Mouse (Mus musculus): Measurements from ENCODE around the gene Abracl.

Abracl gene

GRCm38 (mm10) chr10:18021576-18022311 lies 1.3 kb downstream of the Abracl start:
- peak in 1 of 2 experiments; percentile 10 for DNase-seq

DNA sequence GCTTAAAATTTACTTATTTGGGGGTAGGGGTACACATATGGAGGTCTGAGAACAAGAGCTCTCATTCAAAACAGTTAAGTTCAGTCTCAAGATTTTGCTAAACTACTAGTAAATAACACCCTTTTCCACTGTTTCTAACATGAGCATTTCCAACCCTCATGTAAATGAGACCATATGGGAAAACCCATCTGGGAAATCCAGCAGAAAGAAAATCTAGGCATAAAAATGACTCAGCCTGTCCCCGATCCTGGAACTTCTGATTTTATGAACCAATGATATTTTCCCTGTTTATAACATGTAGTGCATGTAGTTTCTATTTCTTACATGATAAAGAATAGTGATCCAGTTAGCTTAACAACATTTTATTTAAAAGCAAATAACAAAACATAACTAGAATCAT lies 2.2 kb downstream of the Abracl start:
- no peak for DNase-seq

DNA sequence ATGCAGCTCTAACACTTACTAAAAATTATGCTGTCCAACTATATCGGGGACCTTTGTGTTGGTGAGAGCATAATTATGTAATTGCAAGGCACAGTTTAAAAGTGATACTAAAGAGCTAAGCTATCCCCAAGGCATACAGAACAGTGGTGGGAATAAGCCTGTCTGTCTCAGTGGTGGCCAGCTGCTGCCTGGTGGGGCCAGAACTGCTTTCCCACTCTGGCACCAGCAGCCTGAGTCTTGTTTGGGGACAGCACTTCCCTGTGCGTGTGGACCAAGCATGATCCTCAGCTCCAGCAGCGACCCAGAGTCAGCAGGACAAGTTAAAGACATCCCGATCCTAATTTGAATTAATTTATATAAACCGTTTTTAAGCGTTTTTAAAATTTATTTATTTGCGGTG lies 2.6 kb downstream of the Abracl start:
- DNase-seq, result peak; percentile 24 to 37

DNA sequence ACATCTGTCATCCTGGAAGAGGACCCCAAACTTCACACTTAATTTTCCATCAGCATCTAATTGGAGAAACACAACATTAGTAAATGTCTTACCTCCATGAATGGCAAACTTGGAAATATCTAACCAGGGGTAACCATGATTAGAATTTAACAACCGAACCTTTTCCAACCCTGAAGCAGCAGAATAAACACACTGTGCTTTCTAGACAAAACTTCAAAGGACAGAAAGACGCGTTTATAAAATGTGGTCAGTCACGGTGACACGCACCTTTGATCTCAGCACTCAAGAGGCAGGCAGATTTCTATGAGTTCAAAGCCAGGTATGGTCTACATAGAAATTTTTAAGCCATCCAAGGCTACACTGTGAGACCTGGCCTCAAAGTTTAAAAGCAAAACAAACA lies 11.3 kb downstream of the Abracl start:
- DNase-seq, result no peak

DNA sequence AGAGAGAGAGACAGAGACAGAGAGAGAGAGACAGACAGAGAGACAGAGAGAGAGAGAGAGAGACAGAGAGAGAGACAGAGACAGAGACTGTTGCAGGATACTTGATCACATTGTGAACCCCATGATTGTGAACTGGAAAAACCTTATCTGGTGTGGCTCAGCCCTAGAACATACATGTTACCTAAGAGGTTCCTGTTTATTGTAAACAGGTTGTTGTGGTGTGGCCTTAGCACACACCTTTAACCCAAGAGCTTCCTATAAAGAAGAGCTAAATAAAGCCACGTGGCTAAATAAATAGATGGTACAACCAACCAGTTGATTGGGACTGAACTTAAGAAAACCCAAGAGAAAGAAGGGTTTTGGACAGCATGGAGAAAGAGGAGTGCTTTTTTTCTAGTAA lies 13.3 kb downstream of the Abracl start:
- DNase-seq, result no peak

GRCm38 (mm10) chr10:18008118-18008517 lies 15.0 kb downstream of the Abracl start:
- DNase-seq, result no peak

DNA sequence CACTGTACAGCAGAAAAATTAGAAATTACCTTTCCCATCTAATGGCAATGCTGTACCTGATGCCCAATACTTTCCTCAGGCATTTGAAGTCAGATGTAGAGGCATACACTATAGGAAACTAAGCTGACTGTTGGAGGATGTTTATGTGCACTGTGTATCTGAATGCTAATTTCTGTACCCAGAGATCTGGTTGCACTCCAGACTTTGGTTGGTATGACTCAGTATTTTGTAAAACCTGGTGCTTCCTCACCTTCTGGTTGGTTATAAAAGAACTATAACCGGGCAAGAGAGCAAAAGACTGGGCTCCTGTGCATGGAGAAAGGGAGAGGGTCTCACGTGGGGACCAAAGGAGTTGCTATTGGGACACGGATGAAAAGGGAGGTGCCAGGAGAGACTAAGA lies 15.8 kb downstream of the Abracl start:
- DNase-seq, result no peak

DNA sequence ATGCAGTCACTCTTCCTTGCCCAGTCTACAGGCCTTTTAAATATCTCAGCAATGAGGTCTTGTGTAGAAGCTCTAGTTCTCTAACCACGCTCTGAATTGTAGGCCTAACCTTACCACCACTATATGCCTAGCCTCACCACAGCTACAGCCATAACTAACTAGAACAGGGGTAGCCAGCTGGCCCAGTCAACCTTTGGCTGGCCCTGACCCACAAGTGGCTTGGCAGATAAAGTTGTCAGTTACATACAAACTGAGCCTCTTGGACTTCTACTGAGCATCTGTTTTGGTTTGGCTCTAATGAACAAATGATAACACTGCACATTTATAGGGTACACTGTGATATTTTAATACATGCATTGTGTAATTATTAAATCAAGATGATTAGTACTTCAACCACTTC lies 16.3 kb downstream of the Abracl start:
- DNase-seq, result peak in 1 of 2 experiments; percentile 47

- DNase-seq, result no peak
Measured at GRCm38 (mm10) chr10:18005136-18005955, 17.7 kb downstream of the Abracl start.

DNA sequence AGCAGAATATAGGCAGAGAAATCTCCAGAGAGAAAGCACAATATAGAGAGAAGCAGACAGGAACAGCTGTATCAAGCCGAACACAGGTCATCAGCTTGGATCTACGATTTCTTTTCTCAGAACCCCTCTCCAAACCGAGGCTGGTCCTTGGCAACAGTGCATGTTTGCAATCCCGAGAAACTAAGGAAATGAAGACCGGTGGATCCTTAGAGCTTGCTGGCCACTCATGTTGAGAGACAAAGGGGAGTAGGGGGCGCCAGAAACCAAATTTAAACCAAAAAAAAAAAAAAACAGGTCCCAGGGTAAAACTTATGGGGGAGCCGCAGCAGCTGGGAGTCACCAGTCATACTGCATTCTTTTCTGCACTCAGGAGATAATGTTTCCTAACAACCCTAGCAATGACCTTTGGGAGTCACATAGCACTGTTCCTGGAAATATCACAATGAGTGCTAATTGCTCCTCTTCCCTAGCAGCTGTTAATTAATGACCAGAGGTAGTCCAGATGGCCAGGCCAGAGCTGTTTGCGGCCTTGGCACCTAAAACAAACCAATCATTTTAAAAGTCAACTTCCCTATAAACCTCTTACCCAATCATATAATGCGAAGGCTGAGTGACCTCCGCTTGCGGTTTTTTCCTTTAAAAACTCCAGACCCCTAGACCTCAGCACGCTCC lies 19.0 kb downstream of the Abracl start:
- DNase-seq, result no peak

DNA sequence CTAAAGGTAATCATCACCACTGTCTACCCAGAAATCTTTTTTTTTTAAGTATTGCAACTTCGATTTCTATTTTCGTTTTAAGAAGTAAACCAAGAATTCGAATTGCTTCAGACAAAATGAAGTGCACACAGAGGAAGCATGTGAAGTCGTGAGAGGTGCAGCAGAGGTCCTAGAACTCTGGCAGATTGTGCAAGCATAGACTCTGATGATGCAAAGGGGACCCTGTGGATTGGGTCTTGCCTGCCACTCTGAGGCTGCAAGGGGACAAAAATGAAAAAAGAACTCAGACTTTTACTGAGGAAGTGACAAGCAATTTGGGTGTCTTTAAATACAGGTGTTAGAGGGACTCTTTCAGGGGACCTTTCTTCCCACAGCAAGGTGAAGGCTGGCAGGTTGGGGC lies 32.5 kb downstream of the Abracl start:
- no peak for DNase-seq

- DNase-seq, result no peak
Measured at GRCm38 (mm10) chr10:17989136-17989535, 34.0 kb downstream of the Abracl start.

- DNase-seq, result no peak
Measured at GRCm38 (mm10) chr10:17987823-17988423, 35.2 kb downstream of the Abracl start.

DNA sequence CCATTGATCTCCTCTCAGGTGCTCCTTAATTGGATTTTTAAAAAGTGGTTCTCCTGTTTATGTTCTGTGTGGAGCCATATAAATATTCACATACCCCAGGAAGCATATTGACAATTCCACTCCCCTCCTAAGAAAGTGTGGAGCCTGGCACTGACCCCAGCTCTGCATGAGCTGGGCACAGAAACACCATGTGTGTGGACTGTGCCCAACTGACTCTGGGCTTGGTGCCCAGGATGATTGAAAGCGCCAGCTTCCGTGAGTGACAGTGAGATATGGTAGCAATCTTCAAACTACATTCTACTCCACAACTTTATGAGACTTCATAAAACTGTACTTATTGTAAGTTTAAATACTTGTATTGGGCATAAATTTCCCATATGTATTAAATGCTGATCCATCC lies 39.8 kb downstream of the Abracl start:
- DNase-seq, result peak; percentile 97

GRCm38 (mm10) chr10:17966090-17966489 lies 57.0 kb downstream of the Abracl start:
- no peak for DNase-seq

Measured in cerebellum, postnatal 10 days (tissue).